Mouse (Mus musculus) testis, adult 2 months (tissue): ENCODE measurements at regions not wholly inside any gene's neighbourhood (a gene's known extent, or its start where the extent isn't known, plus 50 kb on each side); places are given as distances from the start of the nearest gene placed in this dataset.

Source experiments
- CTCF ChIP-seq: fragments of 200-500 bp; IDR thresholded peaks from 2 replicates; pipeline ENCODE4 v1.5.1; 2012; ENCODE audit warnings: low read depth, mild to moderate bottlenecking, inconsistent platforms, low read length, moderate library complexity; ENCODE audit not compliant: control insufficient read depth, insufficient read depth, insufficient replicate concordance
- POLR2A ChIP-seq: fragments of 200-500 bp; IDR thresholded peaks from 2 replicates; pipeline ENCODE4 v1.6.1; 2012; ENCODE audit warnings: low read depth, mild to moderate bottlenecking, inconsistent platforms, low read length, moderate library complexity; ENCODE audit not compliant: control insufficient read depth

GRCm38 (mm10) chr10:66956619-66957018 is 139.3 kb upstream of the Jmjd1c start:
- TF ChIP-seq CTCF (no peak), POLR2A (no peak)
